Mouse (Mus musculus): ENCODE results near the gene Cep170b. TPM values are rescaled to one million over a fixed set of nuclear protein-coding genes. Genes with fewer than 3 reads are reported as not detected.
A peak's percentile ranks its signal among the peaks of the same experiment; 100 is the strongest.

Cep170b gene
- polyA plus RNA-seq (2012; rRNA removed) = 3.4 and 4.2 TPM in 2 replicates
- 1.9 and 2.6 TPM in 2 replicates for polyA plus RNA-seq (2014; fragmentation: Nextera tagmentation; extraction: Ambion mirVana)

DNA sequence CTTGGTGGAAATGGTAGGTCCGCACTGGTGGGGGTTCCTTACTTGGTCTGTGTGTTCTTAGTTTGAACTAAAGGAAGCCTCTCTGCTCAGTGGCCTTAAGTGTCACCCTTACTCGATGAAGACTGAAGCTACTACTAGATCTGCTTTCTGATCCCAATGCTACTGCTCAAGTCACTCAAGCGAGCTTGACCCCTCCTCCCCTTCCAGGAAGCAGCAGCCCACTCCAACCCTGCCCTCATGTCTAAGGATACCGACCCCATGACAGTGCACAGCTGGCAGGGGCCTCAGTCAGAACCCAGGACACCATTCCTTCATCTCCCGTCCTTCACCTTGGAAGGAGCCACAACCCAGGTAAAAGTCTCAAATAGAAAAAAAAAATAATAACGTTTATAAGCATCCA is at the start of gene Cep170b:
Gene Cep170b (plus strand): TSS at position 240 of the 400 bp plus-strand sequence.
- Histone ChIP-seq H3K36me3 (replicated peaks; ENCODE audit: control insufficient read depth, insufficient read depth, low read depth) (no peaks in the 10 kb centered on the region), H3K27me3 (ENCODE audit: control insufficient read depth, insufficient read depth, low read length) (peaks cover 30% of the 10 kb centered on the region), H3K4me3 (ENCODE audit: insufficient read depth in 1 of 2, low read depth in 2 of 2, low read length in 2 of 2) (peak within 1 kb of the TSS; percentile 48 to 61), H3K27ac (no peak within 1 kb of the TSS), H3K4me2 (ENCODE audit: low read depth) (peak within 1 kb of the TSS; percentile 62), H3K4me1 (replicated peaks; ENCODE audit: control insufficient read depth in 2 of 2, insufficient read depth in 2 of 2, low read length in 1 of 2) (no peaks in the 10 kb centered on the region; a peak in 1 of 4 replicates), H3K9ac (replicated peaks) (peak within 1 kb of the TSS; percentile 13; the same call in 1 of the 2 replicates), H3K9me3 (ENCODE audit: control insufficient read depth, low read length) (no peaks in the 10 kb centered on the region)
- no peak for ATAC-seq (ENCODE audit: insufficient read depth)
- DNase-seq (ENCODE audit: low read depth in 3 of 3, low spot score in 3 of 3) = no peak
- TF ChIP-seq CTCF (IDR thresholded peaks at IDR 0.05; ENCODE audit: low read depth) = no peak
- TF ChIP-seq EP300 (IDR thresholded peaks at IDR 0.05; ENCODE audit: low read depth) = no peak
- 47% methylated on average over 6 of the region's 6 CpGs for WGBS (ENCODE audit: insufficient replicate concordance)

- DNase-seq (ENCODE audit: low read depth in 3 of 3, low spot score in 3 of 3) (no peak), ATAC-seq (ENCODE audit: insufficient read depth) (no peak)
- Histone ChIP-seq H3K9me3 (ENCODE audit: control insufficient read depth, low read length) (no peaks in the 10 kb centered on the region), H3K27ac (no peak overlapping the region), H3K4me3 (ENCODE audit: insufficient read depth in 1 of 2, low read depth in 2 of 2, low read length in 2 of 2) (no peak overlapping the region), H3K27me3 (ENCODE audit: control insufficient read depth, insufficient read depth, low read length) (no peaks in the 10 kb centered on the region), H3K4me1 (replicated peaks; ENCODE audit: control insufficient read depth in 2 of 2, insufficient read depth in 2 of 2, low read length in 1 of 2) (peaks cover 23 to 24% of the 10 kb centered on the region in 2 experiments), H3K36me3 (replicated peaks; ENCODE audit: control insufficient read depth, insufficient read depth, low read depth) (no peaks in the 10 kb centered on the region; the same call in 1 of the 2 replicates), H3K9ac (replicated peaks) (no peak overlapping the region), H3K4me2 (ENCODE audit: low read depth) (peak overlapping the region; percentile 3; the same call in 1 of the 2 replicates)
- WGBS (ENCODE audit: insufficient replicate concordance) = 53% methylated on average over 9 of the region's 9 CpGs
- TF ChIP-seq CTCF (IDR thresholded peaks at IDR 0.05; ENCODE audit: low read depth) (no peak), EP300 (IDR thresholded peaks at IDR 0.05; ENCODE audit: low read depth) (no peak)
These were observed 49.4 kb upstream of the Cep170b start for GRCm38 (mm10) chr12:112670718-112671393.

GRCm38 (mm10) chr12:112671891-112672290 is 48.4 kb upstream of the Cep170b start:
- no peak for DNase-seq (ENCODE audit: low read depth in 3 of 3, low spot score in 3 of 3)
- Histone ChIP-seq H3K4me2 (ENCODE audit: low read depth) (peak overlapping the region; percentile 94), H3K4me1 (replicated peaks; ENCODE audit: control insufficient read depth in 2 of 2, insufficient read depth in 2 of 2, low read length in 1 of 2) (peaks cover 23 to 24% of the 10 kb centered on the region in 2 experiments)

DNA sequence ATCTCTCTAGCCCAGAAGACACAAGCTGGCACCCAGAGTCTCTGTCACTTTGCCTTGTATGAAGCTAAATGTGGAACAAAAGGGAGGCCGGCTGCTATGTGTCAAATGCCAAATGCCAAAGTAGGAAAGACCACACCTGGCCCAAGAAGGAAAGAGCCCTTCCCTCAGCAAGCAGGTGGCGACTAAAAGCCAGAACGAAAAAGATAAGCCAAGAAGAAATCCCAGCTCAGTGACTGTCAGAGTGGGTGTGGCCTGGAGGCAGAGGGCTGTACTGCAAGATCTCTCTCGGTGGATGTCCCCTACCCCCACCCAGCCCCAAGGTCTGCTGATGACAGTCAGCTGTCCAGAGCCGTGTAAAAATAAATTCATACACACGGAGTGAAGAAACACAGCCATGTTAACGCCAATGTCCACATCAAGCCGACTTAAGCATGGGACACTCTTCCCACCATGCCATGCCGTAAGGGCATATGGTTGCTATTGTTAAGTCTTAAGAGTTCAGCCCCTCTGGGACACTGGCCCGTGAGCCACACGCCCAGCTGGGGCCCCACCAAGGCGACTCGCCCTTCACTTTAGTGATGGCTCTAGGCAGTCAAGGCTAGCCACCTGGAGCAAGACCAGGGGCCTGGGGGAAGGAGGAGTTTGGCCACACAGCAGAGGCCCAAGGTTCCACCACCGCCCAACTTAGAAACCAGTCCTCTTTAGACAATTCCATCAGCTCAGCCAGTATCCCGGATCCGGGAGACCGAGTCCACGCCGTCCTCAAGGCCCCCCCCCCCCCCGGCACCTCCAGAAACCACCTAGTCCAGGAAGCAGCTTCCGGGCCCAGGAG is 47.3 kb upstream of the Cep170b start:
- Histone ChIP-seq H3K27me3 (ENCODE audit: control insufficient read depth, insufficient read depth, low read length) (peaks cover 11% of the 10 kb centered on the region), H3K9ac (replicated peaks) (peak overlapping the region; percentile 86), H3K36me3 (replicated peaks; ENCODE audit: control insufficient read depth, insufficient read depth, low read depth) (no peaks in the 10 kb centered on the region; the same call in 1 of the 2 replicates), H3K4me3 (ENCODE audit: insufficient read depth in 1 of 2, low read depth in 2 of 2, low read length in 2 of 2) (peak overlapping the region; percentile 75 to 82), H3K27ac (no peak overlapping the region), H3K9me3 (ENCODE audit: control insufficient read depth, low read length) (no peaks in the 10 kb centered on the region), H3K4me1 (replicated peaks; ENCODE audit: control insufficient read depth in 2 of 2, insufficient read depth in 2 of 2, low read length in 1 of 2) (peaks cover 23 to 24% of the 10 kb centered on the region in 2 experiments), H3K4me2 (ENCODE audit: low read depth) (peak overlapping the region; percentile 94)
- TF ChIP-seq EP300 (IDR thresholded peaks at IDR 0.05; ENCODE audit: low read depth) = no peak
- TF ChIP-seq CTCF (IDR thresholded peaks at IDR 0.05; ENCODE audit: low read depth) = peak; percentile 19; the same call in 1 of the 2 replicates
- ATAC-seq (ENCODE audit: insufficient read depth) (no peak), DNase-seq (ENCODE audit: low read depth in 3 of 3, low spot score in 3 of 3) (no peak)
- WGBS (ENCODE audit: insufficient replicate concordance) = 6% methylated on average over 21 of the region's 21 CpGs

More at GRCm38 (mm10) chr12:112671891-112672290, 48.4 kb upstream of the Cep170b start:
- H3K27me3 ChIP-seq (ENCODE audit: control insufficient read depth, insufficient read depth, low read length) = peaks cover under 1% of the 10 kb centered on the region; the same call in 1 of the 2 replicates
- no peak overlapping the region for H3K9ac ChIP-seq (replicated peaks)
- no peaks in the 10 kb centered on the region; the same call in 1 of the 2 replicates for H3K36me3 ChIP-seq (replicated peaks; ENCODE audit: control insufficient read depth, insufficient read depth, low read depth)
- no peak for ATAC-seq (ENCODE audit: insufficient read depth)
- no peak overlapping the region for H3K4me3 ChIP-seq (ENCODE audit: insufficient read depth in 1 of 2, low read depth in 2 of 2, low read length in 2 of 2)
- H3K27ac ChIP-seq = no peak overlapping the region
- WGBS (ENCODE audit: insufficient replicate concordance) = 73% methylated on average over 7 of the region's 7 CpGs
- TF ChIP-seq EP300 (IDR thresholded peaks at IDR 0.05; ENCODE audit: low read depth) = no peak
- peak; percentile 47 for TF ChIP-seq CTCF (IDR thresholded peaks at IDR 0.05; ENCODE audit: low read depth)
- no peaks in the 10 kb centered on the region for H3K9me3 ChIP-seq (ENCODE audit: control insufficient read depth, low read length)

Data from liver, embryonic 14.5 days (tissue).